Mouse (Mus musculus) brain, embryonic 14.5 days (tissue): ENCODE results near the gene Phospho1.

Experiments used
- CTCF ChIP-seq: fragments of 200-500 bp; IDR thresholded peaks from 2 replicates; pipeline ENCODE4 v1.5.1; 2012; ENCODE audit warnings: inconsistent platforms, mild to moderate bottlenecking, moderate library complexity, borderline replicate concordance; ENCODE audit not compliant: insufficient read depth, insufficient read length; ENCODE audit errors: extremely low read depth
- POLR2A ChIP-seq: fragments of 200-500 bp; IDR thresholded peaks from 2 replicates; pipeline ENCODE4 v1.6.1; 2012; ENCODE audit warnings: mild to moderate bottlenecking, inconsistent platforms, borderline replicate concordance; ENCODE audit not compliant: poor library complexity, insufficient read depth, insufficient read length, severe bottlenecking; ENCODE audit errors: extremely low read depth

- TF ChIP-seq POLR2A: no peak
- TF ChIP-seq CTCF: no peak
Observed at GRCm38 (mm10) chr11:95869918-95870470, 45.7 kb downstream of the Phospho1 start.
